Mouse (Mus musculus): ENCODE measurements around the gene Kars. TPM values are rescaled to one million over a fixed set of nuclear protein-coding genes. Genes with fewer than 3 reads are reported as not detected.
A peak's percentile ranks its signal among the peaks of the same experiment; 100 is the strongest.

Kars gene
- polyA plus RNA-seq, 1 experiment from 2014 or later: 126 TPM

- DNase-seq: no peak
- no peak overlapping the region for H3K4me3 ChIP-seq (replicated peaks)
- no peak overlapping the region; the same call in 1 of the 2 replicates for H3K27ac ChIP-seq
- 0 out of 2 replicates have a peak overlapping the region, but pooled peaks have one; percentile 9 for H3K4me2 ChIP-seq
- peaks cover 60% of the 10 kb centered on the region for H3K36me3 ChIP-seq
- WGBS (ENCODE audit: insufficient replicate concordance): 69% methylated on average over 10 of the region's 10 CpGs
- no peaks in the 10 kb centered on the region for H3K27me3 ChIP-seq
- H3K9me3 ChIP-seq (replicated peaks): no peaks in the 10 kb centered on the region; the same call in 1 of the 2 replicates
- H3K9ac ChIP-seq: no peak overlapping the region
- peaks cover 18% of the 10 kb centered on the region for H3K4me1 ChIP-seq (replicated peaks)
- peak; percentile 42 for ATAC-seq (ENCODE audit: low read depth)
These were observed 33.0 kb downstream of the Kars start for GRCm38 (mm10) chr8:111978147-111978546.

- no peaks in the 10 kb centered on the region for H3K27me3 ChIP-seq
- ATAC-seq (ENCODE audit: low read depth) (no peak), DNase-seq (no peak)
- no peak overlapping the region for H3K4me2 ChIP-seq
- H3K4me3 ChIP-seq (replicated peaks): no peak overlapping the region
- H3K9me3 ChIP-seq (replicated peaks): no peaks in the 10 kb centered on the region; the same call in 1 of the 2 replicates
- H3K27ac ChIP-seq: no peak overlapping the region
- H3K9ac ChIP-seq: no peak overlapping the region
- H3K4me1 ChIP-seq (replicated peaks): peaks cover 18% of the 10 kb centered on the region
- 58% methylated on average over 2 of the region's 2 CpGs for WGBS (ENCODE audit: insufficient replicate concordance)
- peaks cover 61% of the 10 kb centered on the region for H3K36me3 ChIP-seq
These were observed 34.8 kb downstream of the Kars start for GRCm38 (mm10) chr8:111976326-111976725.

DNA sequence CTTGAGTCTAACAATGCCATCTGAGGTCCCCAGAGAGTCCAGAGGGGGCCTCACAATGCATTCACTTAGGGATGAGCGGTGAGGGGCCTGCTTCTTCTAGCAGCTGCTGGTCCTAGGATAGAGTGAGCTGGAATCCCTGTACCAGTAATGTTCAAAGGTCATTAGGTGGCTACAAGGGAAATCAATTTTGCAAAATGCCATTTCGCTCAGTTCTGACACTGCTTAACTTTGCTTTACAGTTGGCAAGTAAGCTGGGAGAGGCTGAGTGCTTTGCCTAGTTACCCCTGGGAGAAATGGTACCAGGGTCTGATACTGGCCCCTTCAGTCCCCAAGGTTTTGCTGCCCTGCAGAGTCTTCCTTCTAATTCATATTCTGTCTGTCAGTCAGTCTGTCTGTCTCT is 35.4 kb downstream of the Kars start:
- Histone ChIP-seq H3K4me3 (replicated peaks) (no peak overlapping the region), H3K4me1 (replicated peaks) (peaks cover 18% of the 10 kb centered on the region), H3K36me3 (peaks cover 64% of the 10 kb centered on the region), H3K9me3 (replicated peaks) (no peaks in the 10 kb centered on the region; the same call in 1 of the 2 replicates), H3K27me3 (no peaks in the 10 kb centered on the region), H3K4me2 (no peak overlapping the region), H3K27ac (peak overlapping the region; percentile 31; the same call in 1 of the 2 replicates), H3K9ac (no peak overlapping the region)
- ATAC-seq (ENCODE audit: low read depth): no peak
- DNase-seq: no peak
- WGBS (ENCODE audit: insufficient replicate concordance): 79% methylated on average over 2 of the region's 2 CpGs

DNA sequence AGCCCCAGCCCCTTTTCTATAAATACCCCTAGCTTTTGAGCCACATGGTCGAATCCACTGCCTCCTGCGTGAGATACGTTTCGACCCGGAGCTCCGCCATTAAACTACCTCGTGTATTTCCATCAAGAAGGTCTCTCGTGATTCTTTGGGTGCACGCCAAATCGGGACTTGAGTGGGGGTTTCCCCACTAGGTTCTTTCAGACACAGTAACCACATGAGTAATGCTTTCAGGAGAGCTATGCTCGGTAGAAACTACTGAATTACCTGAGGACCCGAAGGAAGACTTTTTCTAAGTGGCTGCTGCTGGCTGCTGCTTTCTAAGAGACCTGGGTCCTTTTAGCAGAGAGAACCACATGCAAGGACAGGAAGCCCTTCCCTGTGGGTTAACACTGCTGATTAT is 37.0 kb downstream of the Kars start:
- no peak for ATAC-seq (ENCODE audit: low read depth)
- H3K9me3 ChIP-seq (replicated peaks): no peaks in the 10 kb centered on the region; the same call in 1 of the 2 replicates
- H3K4me2 ChIP-seq: no peak overlapping the region
- H3K36me3 ChIP-seq: peaks cover 60% of the 10 kb centered on the region
- H3K27me3 ChIP-seq: no peaks in the 10 kb centered on the region
- peaks cover 18% of the 10 kb centered on the region for H3K4me1 ChIP-seq (replicated peaks)
- no peak overlapping the region for H3K9ac ChIP-seq
- WGBS (ENCODE audit: insufficient replicate concordance): 88% methylated on average over 12 of the region's 12 CpGs
- no peak overlapping the region for H3K27ac ChIP-seq
- H3K4me3 ChIP-seq (replicated peaks): no peak overlapping the region
- no peak for DNase-seq

- WGBS (ENCODE audit: insufficient replicate concordance): 69% methylated on average over 5 of the region's 5 CpGs
These were observed 42.1 kb downstream of the Kars start for GRCm38 (mm10) chr8:111968991-111969390.

GRCm38 (mm10) chr8:111968541-111968940 is 42.6 kb downstream of the Kars start:
- H3K9me3 ChIP-seq (replicated peaks): no peaks in the 10 kb centered on the region
- peaks cover 21% of the 10 kb centered on the region for H3K36me3 ChIP-seq
- ATAC-seq (ENCODE audit: low read depth) (no peak), DNase-seq (no peak)
- H3K4me3 ChIP-seq (replicated peaks): no peak overlapping the region
- no peak overlapping the region for H3K9ac ChIP-seq
- H3K4me1 ChIP-seq (replicated peaks): peaks cover 10% of the 10 kb centered on the region
- H3K4me2 ChIP-seq: no peak overlapping the region
- no peak overlapping the region for H3K27ac ChIP-seq
- 83% methylated on average over 10 of the region's 10 CpGs for WGBS (ENCODE audit: insufficient replicate concordance)
- H3K27me3 ChIP-seq: no peaks in the 10 kb centered on the region

More at GRCm38 (mm10) chr8:111968991-111969390, 42.1 kb downstream of the Kars start:
- DNase-seq (no peak), ATAC-seq (ENCODE audit: low read depth) (no peak)
- Histone ChIP-seq H3K27ac (no peak overlapping the region), H3K4me2 (no peak overlapping the region), H3K27me3 (no peaks in the 10 kb centered on the region), H3K4me3 (replicated peaks) (no peak overlapping the region), H3K9me3 (replicated peaks) (no peaks in the 10 kb centered on the region; the same call in 1 of the 2 replicates), H3K36me3 (peaks cover 25% of the 10 kb centered on the region), H3K4me1 (replicated peaks) (peaks cover 10% of the 10 kb centered on the region), H3K9ac (no peak overlapping the region)

DNA sequence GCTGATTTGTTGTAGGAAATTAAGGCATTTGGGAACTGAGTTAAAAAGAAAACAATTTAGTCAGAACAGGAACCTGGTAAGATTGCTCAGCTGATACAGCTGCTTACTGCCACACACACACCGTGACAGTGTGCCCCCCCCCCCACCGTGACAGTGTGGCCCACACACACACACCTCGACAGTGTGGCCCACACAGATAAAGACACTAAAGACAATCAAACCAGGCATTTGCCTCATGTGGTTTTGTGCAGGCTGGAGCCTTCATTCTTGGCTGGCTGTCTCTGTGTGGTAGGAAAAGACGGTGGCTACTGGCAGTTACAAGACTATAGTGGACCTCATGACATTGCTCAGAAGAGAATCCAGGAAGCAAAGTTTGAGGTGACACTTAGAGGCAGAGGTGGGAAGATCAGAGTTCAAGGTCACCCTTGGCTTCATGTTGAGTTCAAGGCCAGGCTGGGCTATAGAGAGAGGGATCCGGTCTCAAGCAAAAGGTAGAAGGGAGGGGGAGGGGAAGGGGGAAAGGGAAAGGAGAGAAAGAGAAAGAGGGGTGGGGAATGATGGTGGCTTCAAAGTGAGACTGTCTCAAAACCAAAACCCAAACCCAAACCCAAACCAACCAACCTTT is 43.8 kb downstream of the Kars start:
- Histone ChIP-seq H3K9me3 (replicated peaks) (no peaks in the 10 kb centered on the region), H3K27ac (no peak overlapping the region), H3K4me1 (replicated peaks) (peaks cover 10% of the 10 kb centered on the region), H3K9ac (no peak overlapping the region), H3K36me3 (peaks cover 12% of the 10 kb centered on the region; the same call in 1 of the 2 replicates), H3K27me3 (no peaks in the 10 kb centered on the region), H3K4me3 (replicated peaks) (no peak overlapping the region), H3K4me2 (no peak overlapping the region)
- ATAC-seq (ENCODE audit: low read depth) (peak; percentile 73), DNase-seq (no peak)
- 22% methylated on average over 5 of the region's 5 CpGs for WGBS (ENCODE audit: insufficient replicate concordance)

DNA sequence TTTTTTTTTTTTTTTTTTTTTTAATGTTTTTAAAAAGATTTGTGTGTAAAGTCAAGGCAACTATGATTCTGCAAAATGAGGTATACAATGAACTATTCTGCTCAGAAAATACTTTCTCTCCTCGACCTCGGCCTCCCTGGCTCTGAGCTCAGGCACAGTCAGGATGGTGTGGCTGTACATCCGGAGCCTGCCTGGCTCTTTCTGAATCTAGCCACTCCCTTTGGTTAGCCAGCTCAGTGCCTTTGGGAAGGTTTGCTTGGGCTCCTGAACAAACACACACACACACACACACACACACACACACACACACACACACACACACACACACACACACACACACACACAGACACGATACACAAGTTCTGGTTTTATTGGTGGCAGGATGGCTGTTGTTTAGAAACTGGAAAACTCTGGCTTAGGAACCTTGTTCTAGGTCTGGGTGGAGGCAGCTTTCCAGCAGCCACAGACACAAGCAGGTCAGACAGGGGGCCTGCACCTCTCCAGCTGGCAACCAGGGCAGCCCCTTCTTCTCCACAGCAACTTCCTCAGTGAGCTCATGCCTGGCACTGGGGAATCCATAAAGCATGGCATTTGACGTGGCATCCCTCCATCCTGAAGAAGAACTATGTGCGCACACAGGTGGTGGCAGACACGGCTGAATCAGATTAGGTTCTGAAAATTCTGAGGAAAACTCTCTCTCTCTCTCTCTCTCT is 46.1 kb downstream of the Kars start:
- no peaks in the 10 kb centered on the region for H3K9me3 ChIP-seq (replicated peaks)
- ATAC-seq (ENCODE audit: low read depth) (no peak), DNase-seq (no peak)
- H3K27me3 ChIP-seq: no peaks in the 10 kb centered on the region
- 76% methylated on average over 7 of the region's 7 CpGs for WGBS (ENCODE audit: insufficient replicate concordance)
- H3K9ac ChIP-seq: no peak overlapping the region
- no peaks in the 10 kb centered on the region for H3K36me3 ChIP-seq
- H3K27ac ChIP-seq: no peak overlapping the region
- no peak overlapping the region for H3K4me2 ChIP-seq
- no peak overlapping the region for H3K4me3 ChIP-seq (replicated peaks)
- peaks cover 10% of the 10 kb centered on the region for H3K4me1 ChIP-seq (replicated peaks)

DNA sequence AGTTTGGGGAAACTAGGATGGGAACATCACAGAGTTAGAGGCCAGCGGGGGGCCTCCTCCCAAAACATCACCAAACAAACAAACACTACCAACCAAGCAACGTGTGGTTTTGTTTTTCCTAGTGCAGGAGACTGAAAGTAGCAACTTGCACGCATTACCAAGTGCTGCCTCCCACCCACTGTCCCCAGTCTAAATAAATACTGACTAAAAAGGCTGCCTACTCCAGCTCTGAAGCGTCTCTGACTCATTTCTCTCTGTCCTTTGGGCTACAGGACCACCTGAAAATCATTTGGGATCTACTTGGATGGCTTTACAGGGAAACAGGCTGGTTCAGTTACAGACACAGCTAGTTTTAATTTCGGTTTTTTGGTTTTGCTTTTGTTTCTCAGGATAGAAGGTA is 46.8 kb downstream of the Kars start:
- H3K27ac ChIP-seq: no peak overlapping the region
- no peaks in the 10 kb centered on the region for H3K27me3 ChIP-seq
- H3K9ac ChIP-seq: no peak overlapping the region
- H3K4me1 ChIP-seq (replicated peaks): peaks cover 10% of the 10 kb centered on the region
- ATAC-seq (ENCODE audit: low read depth): no peak
- H3K36me3 ChIP-seq: no peaks in the 10 kb centered on the region
- no peak for DNase-seq
- H3K4me2 ChIP-seq: no peak overlapping the region
- 54% methylated on average over 5 of the region's 5 CpGs for WGBS (ENCODE audit: insufficient replicate concordance)
- H3K4me3 ChIP-seq (replicated peaks): no peak overlapping the region
- no peaks in the 10 kb centered on the region for H3K9me3 ChIP-seq (replicated peaks)

- 87% methylated on average over 4 of the region's 4 CpGs for WGBS (ENCODE audit: insufficient replicate concordance)
- no peaks in the 10 kb centered on the region for H3K36me3 ChIP-seq
- H3K9ac ChIP-seq: no peak overlapping the region
- no peak overlapping the region for H3K4me3 ChIP-seq (replicated peaks)
- no peak for DNase-seq
- H3K4me2 ChIP-seq: no peak overlapping the region
- H3K27me3 ChIP-seq: no peaks in the 10 kb centered on the region
- no peak overlapping the region for H3K27ac ChIP-seq
- no peak for ATAC-seq (ENCODE audit: low read depth)
- no peaks in the 10 kb centered on the region for H3K9me3 ChIP-seq (replicated peaks)
- H3K4me1 ChIP-seq (replicated peaks): peaks cover 10% of the 10 kb centered on the region
These were observed 47.6 kb downstream of the Kars start for GRCm38 (mm10) chr8:111963546-111963945.

GRCm38 (mm10) chr8:111963091-111963490 is 48.0 kb downstream of the Kars start:
- DNase-seq (no peak), ATAC-seq (ENCODE audit: low read depth) (no peak)
- Histone ChIP-seq H3K27ac (no peak overlapping the region), H3K4me1 (replicated peaks) (peaks cover 10% of the 10 kb centered on the region), H3K9ac (no peak overlapping the region), H3K9me3 (replicated peaks) (no peaks in the 10 kb centered on the region), H3K36me3 (no peaks in the 10 kb centered on the region), H3K4me2 (no peak overlapping the region), H3K27me3 (no peaks in the 10 kb centered on the region), H3K4me3 (replicated peaks) (no peak overlapping the region)
- WGBS (ENCODE audit: insufficient replicate concordance): 74% methylated on average over 10 of the region's 10 CpGs

Measured in liver, embryonic 13.5 days (tissue).